Mouse (Mus musculus) megakaryocyte progenitor cell, adult 5-6 weeks (primary cell): Measurements from ENCODE around the gene Kctd20. TPM values are rescaled to one million over a fixed set of nuclear protein-coding genes. Genes with fewer than 3 reads are reported as not detected.
A peak's percentile ranks its signal among the peaks of the same experiment; 100 is the strongest.
"Not testable (repeated sequence)": the region's sequence is repeated elsewhere in the genome, so short reads cannot be mapped to it uniquely, and the experiment has no call there.

Source experiments
- ATAC-seq: replicated peaks from 2 replicates; pipeline ENCODE4 v1.8.0; 2016; ENCODE audit warnings: mild to moderate bottlenecking, moderate TSS enrichment, inconsistent platforms; ENCODE audit not compliant: poor library complexity
- total RNA-seq, 2 experiments: library from RNA; stranded (forward) in 1 of 2; stranded (reverse) in 1 of 2; fragments of 157-497, 149-512 nt in 1 of 2; fragments of 200-1000 nt in 1 of 2; gene quantifications; 2 replicates each; pipeline versions ENCODE4 v1.2.3 to v1.2.4; 2015 to 2017

Gene Kctd20
- total RNA-seq, 2 experiments from 2014 or later, result 74.0 to 137 TPM

GRCm38 (mm10) chr17:28981081-28981480, 29.3 kb downstream of the Kctd20 start:
- ATAC-seq, result no peak

GRCm38 (mm10) chr17:28982591-28982990, 30.8 kb downstream of the Kctd20 start:
- no peak for ATAC-seq

GRCm38 (mm10) chr17:28984724-28985420, 33.1 kb downstream of the Kctd20 start:
- no peak for ATAC-seq

- ATAC-seq, result peak; percentile 50; the same call in 1 of the 2 replicates
Measured at GRCm38 (mm10) chr17:28986833-28987232, 35.1 kb downstream of the Kctd20 start.

GRCm38 (mm10) chr17:28987713-28988112, 36.0 kb downstream of the Kctd20 start:
- peak; percentile 73 for ATAC-seq

- ATAC-seq, result no peak
Measured at GRCm38 (mm10) chr17:28988291-28988690, 36.5 kb downstream of the Kctd20 start.

- no peak for ATAC-seq
Measured at GRCm38 (mm10) chr17:28988996-28989395, 37.2 kb downstream of the Kctd20 start.

- no peak for ATAC-seq
Measured at GRCm38 (mm10) chr17:28990060-28990459, 38.3 kb downstream of the Kctd20 start.

GRCm38 (mm10) chr17:28991286-28991685, 39.5 kb downstream of the Kctd20 start:
- ATAC-seq, result no peak

- no peak for ATAC-seq
Measured at GRCm38 (mm10) chr17:28992105-28992504, 40.4 kb downstream of the Kctd20 start.

GRCm38 (mm10) chr17:28993004-28993403, 41.3 kb downstream of the Kctd20 start:
- not testable (repeated sequence) for ATAC-seq

GRCm38 (mm10) chr17:28994615-28995014, 42.9 kb downstream of the Kctd20 start:
- ATAC-seq, result no peak

GRCm38 (mm10) chr17:29000465-29000864, 48.7 kb downstream of the Kctd20 start:
- peak; percentile 55 for ATAC-seq

- ATAC-seq, result no peak
Measured at GRCm38 (mm10) chr17:29003740-29004139, 52.0 kb downstream of the Kctd20 start.

GRCm38 (mm10) chr17:29005002-29005401, 53.3 kb downstream of the Kctd20 start:
- no peak for ATAC-seq

- ATAC-seq, result 0 out of 2 replicates have a peak, but pooled peaks have one; percentile 22
Measured at GRCm38 (mm10) chr17:29006812-29007211, 55.1 kb downstream of the Kctd20 start.

GRCm38 (mm10) chr17:29007243-29007640, 55.5 kb downstream of the Kctd20 start:
- 0 out of 2 replicates have a peak, but pooled peaks have one; percentile 2 for ATAC-seq

- ATAC-seq, result peak; percentile 84
Measured at GRCm38 (mm10) chr17:29007641-29008325, 56.0 kb downstream of the Kctd20 start, which contains the start of gene Stk38. TSS of gene Stk38 (minus strand) at chr17:29007995.

- no peak for ATAC-seq
Measured at GRCm38 (mm10) chr17:29008326-29008650, 56.5 kb downstream of the Kctd20 start.

- peak; percentile 46 for ATAC-seq
Measured at GRCm38 (mm10) chr17:29009181-29009580, 57.4 kb downstream of the Kctd20 start.

- no peak for ATAC-seq
Measured at GRCm38 (mm10) chr17:29014235-29014634, 62.5 kb downstream of the Kctd20 start.

GRCm38 (mm10) chr17:29015638-29016037, 63.9 kb downstream of the Kctd20 start:
- peak; percentile 78; the same call in 1 of the 2 replicates for ATAC-seq
